Mouse (Mus musculus) E14TG2a.4 (cell line): ENCODE data around the gene Serpinb1a.

Experiments
- CTCF ChIP-seq: conservative IDR thresholded peaks from 2 replicates; pipeline ENCODE4 v1.5.1; 2014; ENCODE audit warnings: low read length
- POU5F1 ChIP-seq: IDR thresholded peaks from 2 replicates; pipeline ENCODE4 v1.6.1; 2014; ENCODE audit warnings: low read length, borderline replicate concordance

- TF ChIP-seq CTCF: no peak
- no peak for TF ChIP-seq POU5F1
Observed at GRCm38 (mm10) chr13:32846221-32846620, 4.8 kb downstream of the Serpinb1a start.
